Mouse (Mus musculus): ENCODE results near the gene Ccnk. TPM values are rescaled to one million over a fixed set of nuclear protein-coding genes. Genes with fewer than 3 reads are reported as not detected.

Ccnk gene
- polyA plus RNA-seq, 1 experiment from 2014 or later = 3.3 TPM

- Histone ChIP-seq H3K4me2 (no peak overlapping the region), H3K4me1 (no peaks in the 10 kb centered on the region), H3K27ac (no peak overlapping the region), H3K4me3 (no peak overlapping the region), H3K36me3 (peaks cover 98% of the 10 kb centered on the region), H3K9me3 (no peaks in the 10 kb centered on the region), H3K27me3 (no peaks in the 10 kb centered on the region), H3K9ac (no peak overlapping the region)
- no peak for ATAC-seq (ENCODE audit: borderline replicate concordance, extremely low read depth, low FRiP score, low TSS enrichment)
- 83% methylated on average over 4 of the region's 4 CpGs for WGBS
Observed at GRCm38 (mm10) chr12:108198447-108198846, 19.1 kb downstream of the Ccnk start.

DNA sequence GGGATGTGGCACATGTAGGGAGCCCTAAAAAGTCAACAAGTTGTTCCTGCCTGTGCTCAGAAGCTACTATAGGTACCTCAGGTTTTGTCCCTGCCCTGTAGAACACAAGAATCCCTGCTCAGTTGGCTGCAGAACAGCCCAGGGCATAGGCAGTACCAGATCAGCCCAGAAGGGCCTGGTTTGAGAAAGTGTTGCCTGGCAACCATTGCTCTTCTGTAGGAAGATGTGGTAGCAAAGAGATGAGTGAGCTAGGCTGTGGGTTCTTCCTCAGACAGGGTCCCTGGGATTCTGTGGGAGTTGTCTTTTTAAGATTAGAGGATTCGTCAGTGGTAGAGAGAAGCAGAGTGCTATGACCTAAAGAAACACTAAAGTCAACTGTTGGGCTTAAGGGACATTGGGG is 20.7 kb downstream of the Ccnk start:
- no peaks in the 10 kb centered on the region for H3K9me3 ChIP-seq
- H3K27me3 ChIP-seq = no peaks in the 10 kb centered on the region
- H3K4me1 ChIP-seq = no peaks in the 10 kb centered on the region
- H3K9ac ChIP-seq = no peak overlapping the region
- ATAC-seq (ENCODE audit: borderline replicate concordance, extremely low read depth, low FRiP score, low TSS enrichment) = no peak
- no peak overlapping the region for H3K4me2 ChIP-seq
- no peak overlapping the region for H3K27ac ChIP-seq
- H3K36me3 ChIP-seq = peaks cover 90% of the 10 kb centered on the region
- H3K4me3 ChIP-seq = no peak overlapping the region
- WGBS = 76% methylated on average over 1 of the region's 1 CpGs

DNA sequence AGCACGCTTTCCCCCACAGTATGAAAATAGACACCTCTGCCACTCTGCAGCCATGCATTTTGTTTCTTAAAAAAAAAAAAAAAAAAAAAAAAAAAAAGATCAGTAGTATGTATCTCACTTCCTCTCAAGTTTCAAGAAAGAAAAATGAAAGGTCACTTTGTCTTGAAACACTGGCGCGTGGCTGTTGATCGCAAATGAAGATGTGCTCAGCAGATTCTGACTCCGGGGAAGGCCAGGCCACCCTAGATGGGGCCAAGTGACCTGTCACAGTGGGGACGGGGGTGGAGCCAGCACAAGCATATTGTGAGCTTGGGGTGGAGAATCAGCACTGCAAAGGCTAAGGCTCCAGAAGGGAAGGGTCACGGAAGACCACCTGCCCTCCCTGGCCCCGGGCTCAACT is 24.5 kb downstream of the Ccnk start:
- Histone ChIP-seq H3K4me2 (no peak overlapping the region), H3K4me1 (peaks cover 2% of the 10 kb centered on the region; the same call in 1 of the 2 replicates), H3K9ac (no peak overlapping the region), H3K4me3 (no peak overlapping the region), H3K27ac (no peak overlapping the region), H3K27me3 (no peaks in the 10 kb centered on the region), H3K36me3 (peaks cover 60% of the 10 kb centered on the region), H3K9me3 (no peaks in the 10 kb centered on the region)
- no peak for ATAC-seq (ENCODE audit: borderline replicate concordance, extremely low read depth, low FRiP score, low TSS enrichment)
- WGBS = 71% methylated on average over 8 of the region's 8 CpGs

- H3K36me3 ChIP-seq = peaks cover 49% of the 10 kb centered on the region
Observed at GRCm38 (mm10) chr12:108204978-108205377, 25.6 kb downstream of the Ccnk start.

DNA sequence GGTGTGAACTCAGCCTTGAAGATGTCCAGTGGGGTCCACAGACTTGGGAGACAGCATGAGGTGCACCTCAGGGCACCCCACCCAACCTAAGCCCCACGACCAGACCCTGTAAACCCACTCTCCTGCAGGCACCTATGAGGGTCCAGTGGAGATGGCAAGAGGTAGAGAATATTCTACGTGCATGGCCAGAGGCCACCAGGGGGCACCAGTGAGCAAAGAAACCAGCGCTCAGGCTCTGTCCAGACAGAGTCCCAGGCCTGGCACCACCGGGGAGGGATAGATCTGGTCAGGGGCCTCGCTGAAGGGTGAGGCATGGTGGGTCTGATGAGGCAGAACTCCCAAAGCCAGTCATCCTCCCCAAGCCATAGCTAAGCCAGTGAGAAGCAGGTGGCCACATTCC is 27.3 kb downstream of the Ccnk start:
- H3K27me3 ChIP-seq = no peaks in the 10 kb centered on the region
- no peak overlapping the region for H3K27ac ChIP-seq
- no peak overlapping the region for H3K4me2 ChIP-seq
- peak; percentile 29; the same call in 1 of the 2 replicates for ATAC-seq (ENCODE audit: borderline replicate concordance, extremely low read depth, low FRiP score, low TSS enrichment)
- H3K9ac ChIP-seq = no peak overlapping the region
- peaks cover 10% of the 10 kb centered on the region for H3K4me1 ChIP-seq
- H3K4me3 ChIP-seq = no peak overlapping the region
- peaks cover 33% of the 10 kb centered on the region for H3K36me3 ChIP-seq
- H3K9me3 ChIP-seq = no peaks in the 10 kb centered on the region
- whole genome bisulfite sequencing = 11% methylated on average over 5 of the region's 5 CpGs

More at GRCm38 (mm10) chr12:108204978-108205377, 25.6 kb downstream of the Ccnk start:
- Histone ChIP-seq H3K27ac (no peak overlapping the region), H3K27me3 (no peaks in the 10 kb centered on the region), H3K9ac (no peak overlapping the region), H3K4me3 (no peak overlapping the region), H3K9me3 (no peaks in the 10 kb centered on the region), H3K4me2 (no peak overlapping the region), H3K4me1 (peaks cover 7% of the 10 kb centered on the region; the same call in 1 of the 2 replicates)
- 73% methylated on average over 12 of the region's 12 CpGs for WGBS
- no peak for ATAC-seq (ENCODE audit: borderline replicate concordance, extremely low read depth, low FRiP score, low TSS enrichment)

GRCm38 (mm10) chr12:108208216-108208615 is 28.8 kb downstream of the Ccnk start:
- Histone ChIP-seq H3K9me3 (no peaks in the 10 kb centered on the region), H3K4me3 (no peak overlapping the region), H3K9ac (no peak overlapping the region), H3K36me3 (peaks cover 19% of the 10 kb centered on the region; the same call in 1 of the 2 replicates), H3K27ac (no peak overlapping the region), H3K4me1 (peaks cover 26% of the 10 kb centered on the region), H3K4me2 (no peak overlapping the region), H3K27me3 (no peaks in the 10 kb centered on the region)
- 86% methylated on average over 9 of the region's 9 CpGs for WGBS
- no peak for ATAC-seq (ENCODE audit: borderline replicate concordance, extremely low read depth, low FRiP score, low TSS enrichment)

DNA sequence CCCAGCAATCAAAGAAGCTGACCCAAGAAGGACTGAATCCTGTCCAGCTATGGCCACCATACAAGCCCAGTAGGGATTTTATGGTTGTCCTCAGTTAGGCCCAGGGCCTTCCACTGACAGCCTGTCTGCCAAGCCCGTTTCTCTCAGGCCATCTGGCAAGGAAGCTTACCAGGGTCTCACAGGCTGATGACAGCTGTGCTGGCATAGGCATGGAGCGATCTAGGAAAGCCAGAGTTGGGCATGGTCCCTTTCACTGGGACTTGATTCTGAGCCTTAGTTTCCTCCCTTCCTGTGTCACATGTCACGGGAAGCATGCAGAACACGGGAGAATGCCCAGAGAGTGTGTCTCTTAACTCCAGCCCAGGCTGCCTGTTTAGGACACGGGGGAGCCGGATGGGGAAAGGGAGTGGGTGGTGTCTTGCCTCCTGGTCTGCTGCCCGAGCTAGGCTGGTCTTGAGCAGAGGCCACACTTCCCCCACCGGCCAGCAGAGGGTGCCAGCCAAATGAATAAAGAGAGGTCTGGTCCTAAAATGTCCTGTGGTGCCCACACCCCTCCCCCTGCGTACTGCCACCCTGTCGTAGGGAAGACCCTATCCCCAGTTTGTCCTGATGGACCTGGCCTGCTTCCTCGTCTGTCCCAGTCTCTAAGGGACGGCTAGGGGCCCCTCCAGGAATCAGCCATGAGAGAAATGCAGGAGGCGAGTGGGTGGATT is 29.5 kb downstream of the Ccnk start:
- Histone ChIP-seq H3K4me3 (no peak overlapping the region), H3K4me1 (peaks cover 33% of the 10 kb centered on the region), H3K36me3 (peaks cover 14% of the 10 kb centered on the region; the same call in 1 of the 2 replicates), H3K27me3 (no peaks in the 10 kb centered on the region), H3K27ac (no peak overlapping the region), H3K9me3 (no peaks in the 10 kb centered on the region), H3K4me2 (no peak overlapping the region), H3K9ac (no peak overlapping the region)
- ATAC-seq (ENCODE audit: borderline replicate concordance, extremely low read depth, low FRiP score, low TSS enrichment) = 0 out of 2 replicates have a peak, but pooled peaks have one; percentile 21
- WGBS = 28% methylated on average over 13 of the region's 13 CpGs

DNA sequence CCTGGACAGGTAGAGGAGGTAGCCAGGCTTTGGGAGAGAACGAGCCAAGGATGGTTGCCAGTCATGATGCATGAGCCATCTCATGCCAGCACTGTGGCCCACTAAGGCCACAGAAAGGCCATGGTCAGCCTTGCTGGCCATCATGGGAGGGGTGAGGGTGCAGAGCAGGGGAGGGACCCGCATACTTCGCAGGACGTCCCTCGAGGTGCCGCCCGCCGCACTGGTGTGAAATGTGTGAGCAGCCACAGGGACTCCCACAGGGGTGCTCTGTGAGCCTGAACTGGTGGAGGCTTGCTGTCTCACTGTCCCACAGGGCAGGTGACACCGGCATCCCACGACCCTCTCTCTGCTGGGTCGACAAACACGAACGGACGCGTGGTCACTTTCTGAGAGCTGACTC is 31.2 kb downstream of the Ccnk start:
- ATAC-seq (ENCODE audit: borderline replicate concordance, extremely low read depth, low FRiP score, low TSS enrichment) = no peak
- Histone ChIP-seq H3K27me3 (no peaks in the 10 kb centered on the region), H3K4me3 (no peak overlapping the region), H3K9ac (no peak overlapping the region), H3K4me2 (no peak overlapping the region), H3K27ac (no peak overlapping the region), H3K4me1 (peaks cover 39% of the 10 kb centered on the region), H3K36me3 (peaks cover 7% of the 10 kb centered on the region; the same call in 1 of the 2 replicates), H3K9me3 (no peaks in the 10 kb centered on the region)
- WGBS = 86% methylated on average over 15 of the region's 15 CpGs

DNA sequence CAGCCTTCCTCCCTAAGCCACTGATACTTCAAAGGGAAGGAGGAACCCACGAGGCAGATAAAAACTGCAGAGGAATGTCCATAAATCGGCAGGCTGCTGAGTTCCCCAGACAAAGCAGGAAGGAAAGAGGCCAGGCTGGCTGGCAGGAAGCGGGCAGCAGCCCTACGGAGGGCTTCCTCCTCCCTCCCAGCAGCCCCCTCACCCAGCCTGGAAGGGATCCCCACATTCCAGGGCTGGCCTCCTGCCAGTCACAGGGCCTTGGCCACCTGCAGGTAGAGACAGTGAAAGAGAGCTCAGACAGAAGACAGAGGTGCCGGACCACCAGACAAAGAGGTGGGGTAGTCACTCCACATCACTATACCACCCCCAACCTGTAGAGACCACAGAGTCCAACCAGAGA is 32.7 kb downstream of the Ccnk start:
- Histone ChIP-seq H3K4me2 (no peak overlapping the region), H3K9me3 (no peaks in the 10 kb centered on the region), H3K36me3 (no peaks in the 10 kb centered on the region), H3K27ac (peak overlapping the region; percentile 55), H3K9ac (no peak overlapping the region), H3K27me3 (no peaks in the 10 kb centered on the region), H3K4me1 (peaks cover 39% of the 10 kb centered on the region), H3K4me3 (no peak overlapping the region)
- WGBS = 34% methylated on average over 5 of the region's 5 CpGs
- no peak for ATAC-seq (ENCODE audit: borderline replicate concordance, extremely low read depth, low FRiP score, low TSS enrichment)

DNA sequence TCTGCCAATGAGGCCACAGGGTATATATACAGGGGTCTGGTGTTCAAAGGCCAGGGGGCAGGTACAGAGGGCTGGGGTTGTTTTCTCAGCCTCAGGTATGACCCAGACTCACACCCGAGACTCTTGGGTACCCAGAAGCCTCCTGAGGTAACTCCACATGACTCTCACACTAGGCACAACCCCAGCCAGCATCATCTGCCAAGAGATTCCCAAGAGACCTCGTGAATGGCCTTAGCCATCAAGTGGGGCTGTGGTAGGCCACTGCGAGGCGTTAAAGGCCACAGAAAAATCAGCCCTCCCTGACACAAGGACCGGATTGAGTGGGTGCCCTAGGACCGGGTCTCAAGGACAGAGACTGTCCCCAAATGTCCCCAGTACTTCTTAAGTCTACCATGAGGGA is 33.1 kb downstream of the Ccnk start:
- Histone ChIP-seq H3K27ac (peak overlapping the region; percentile 55), H3K4me2 (no peak overlapping the region), H3K27me3 (no peaks in the 10 kb centered on the region), H3K4me3 (no peak overlapping the region), H3K4me1 (peaks cover 39% of the 10 kb centered on the region), H3K9ac (no peak overlapping the region), H3K36me3 (no peaks in the 10 kb centered on the region), H3K9me3 (no peaks in the 10 kb centered on the region)
- ATAC-seq (ENCODE audit: borderline replicate concordance, extremely low read depth, low FRiP score, low TSS enrichment) = no peak
- 75% methylated on average over 6 of the region's 6 CpGs for WGBS

- peaks cover 39% of the 10 kb centered on the region for H3K4me1 ChIP-seq
- no peaks in the 10 kb centered on the region for H3K9me3 ChIP-seq
- 46% methylated on average over 18 of the region's 18 CpGs for WGBS
- no peak overlapping the region for H3K9ac ChIP-seq
- no peak for ATAC-seq (ENCODE audit: borderline replicate concordance, extremely low read depth, low FRiP score, low TSS enrichment)
- no peak overlapping the region for H3K4me3 ChIP-seq
- no peak overlapping the region for H3K4me2 ChIP-seq
- no peaks in the 10 kb centered on the region for H3K36me3 ChIP-seq
- H3K27ac ChIP-seq = peak overlapping the region; percentile 50
- H3K27me3 ChIP-seq = no peaks in the 10 kb centered on the region
Observed at GRCm38 (mm10) chr12:108213090-108214041, 34.0 kb downstream of the Ccnk start.

GRCm38 (mm10) chr12:108215090-108215489 is 35.7 kb downstream of the Ccnk start:
- Histone ChIP-seq H3K36me3 (no peaks in the 10 kb centered on the region), H3K4me2 (no peak overlapping the region), H3K9ac (no peak overlapping the region), H3K4me1 (peaks cover 44% of the 10 kb centered on the region), H3K4me3 (no peak overlapping the region), H3K9me3 (no peaks in the 10 kb centered on the region), H3K27me3 (no peaks in the 10 kb centered on the region), H3K27ac (no peak overlapping the region)
- 58% methylated on average over 8 of the region's 8 CpGs for WGBS
- ATAC-seq (ENCODE audit: borderline replicate concordance, extremely low read depth, low FRiP score, low TSS enrichment) = no peak

All from lung, embryonic 15.5 days (tissue).